Mouse (Mus musculus) limb, embryonic 15.5 days (tissue): ENCODE data around the gene Pigyl. TPM values are rescaled to one million over a fixed set of nuclear protein-coding genes. Genes with fewer than 3 reads are reported as not detected.
A peak's percentile ranks its signal among the peaks of the same experiment; 100 is the strongest.

ENCODE experiments used
- ATAC-seq: fragments of 200-750 bp; cut with Nextera tagmentation; 2 replicates; pipeline ENCODE4 v1.8.0; 2017; ENCODE audit warnings: low read depth, moderate TSS enrichment; ENCODE audit not compliant: insufficient number of reproducible peaks, low FRiP score, low TSS enrichment
- H3K27ac ChIP-seq: fragments of 300-500 bp; sonication (generic); 2 replicates; pipeline ENCODE4 v1.5.1; 2015; ENCODE audit warnings: moderate library complexity, mild to moderate bottlenecking, inconsistent platforms
- H3K27me3 ChIP-seq: fragments of 300-500 bp; sonication (generic); 2 replicates; pipeline ENCODE4 v1.6.1; 2015; ENCODE audit warnings: inconsistent platforms
- H3K36me3 ChIP-seq: fragments of 300-500 bp; sonication (generic); 2 replicates; pipeline ENCODE4 v1.6.1; 2015; ENCODE audit warnings: inconsistent platforms
- H3K4me1 ChIP-seq: fragments of 300-500 bp; sonication (generic); 2 replicates; pipeline ENCODE4 v1.6.1; 2015; ENCODE audit warnings: inconsistent platforms
- H3K4me2 ChIP-seq: fragments of 300-500 bp; sonication (generic); 2 replicates; pipeline ENCODE4 v1.6.1; 2015; ENCODE audit warnings: mild to moderate bottlenecking, inconsistent platforms
- H3K4me3 ChIP-seq: fragments of 300-500 bp; sonication (generic); 2 replicates; pipeline ENCODE4 v1.5.1; 2015; ENCODE audit warnings: mild to moderate bottlenecking, inconsistent platforms
- H3K9ac ChIP-seq: fragments of 300-500 bp; sonication (generic); 2 replicates; pipeline ENCODE4 v1.6.1; 2015; ENCODE audit warnings: inconsistent platforms
- H3K9me3 ChIP-seq: fragments of 300-500 bp; sonication (generic); 2 replicates; pipeline ENCODE4 v1.6.1; 2016; ENCODE audit warnings: inconsistent platforms
- WGBS: fragments of 180-500 bp; shearing (Covaris S2); methylation state at CpG from one replicate; pipeline ENCODE4 v1.1.7; 2015; 5-methylcytosine and 5-hydroxymethylcytosine counted together
- polyA plus RNA-seq: library from polyadenylated mRNA; unstranded; fragments of >200 nt; fragmentation: Nextera tagmentation; extraction: Ambion mirVana; gene quantifications from 2 replicates; pipeline ENCODE4 v1.2.1, GENCODE M21; 2015

Gene Pigyl
- 69.3 and 78.2 TPM in 2 replicates for polyA plus RNA-seq

- peak within 1 kb of the TSS; percentile 74 for H3K4me3 ChIP-seq
- under 1% methylated on average over 65 of the region's 65 CpGs for WGBS
- no peaks in the 10 kb centered on the region for H3K27me3 ChIP-seq
- ATAC-seq = peak; percentile 98
- peak within 1 kb of the TSS; percentile 72 for H3K4me2 ChIP-seq
- H3K9ac ChIP-seq = peak within 1 kb of the TSS; percentile 92
- H3K4me1 ChIP-seq = peaks cover 21% of the 10 kb centered on the region
- H3K27ac ChIP-seq = peak within 1 kb of the TSS; percentile 95
- H3K36me3 ChIP-seq = no peaks in the 10 kb centered on the region; the same call in 1 of the 2 replicates
- no peaks in the 10 kb centered on the region for H3K9me3 ChIP-seq
These were observed at the start of gene Pigyl for GRCm38 (mm10) chr9:22156497-22157245. Gene Pigyl, plus strand, starts transcription at chr9:22156846.

- ATAC-seq = no peak
These were observed 48.5 kb upstream of the Pigyl start for GRCm38 (mm10) chr9:22108194-22108593.

GRCm38 (mm10) chr9:22115635-22116034 lies 41.0 kb upstream of the Pigyl start:
- WGBS = 88% methylated on average over 4 of the region's 4 CpGs
- Histone ChIP-seq H3K27ac (no peak overlapping the region), H3K4me3 (peak overlapping the region; percentile 89), H3K36me3 (peaks cover 36% of the 10 kb centered on the region), H3K27me3 (no peaks in the 10 kb centered on the region), H3K4me1 (peaks cover 15% of the 10 kb centered on the region), H3K4me2 (peak overlapping the region; percentile 68), H3K9ac (no peak overlapping the region), H3K9me3 (no peaks in the 10 kb centered on the region)
- ATAC-seq = no peak

More at GRCm38 (mm10) chr9:22108194-22108593, 48.5 kb upstream of the Pigyl start:
- peaks cover 39% of the 10 kb centered on the region for H3K36me3 ChIP-seq
- no peak overlapping the region for H3K4me2 ChIP-seq
- no peak overlapping the region for H3K4me3 ChIP-seq
- no peak overlapping the region for H3K27ac ChIP-seq
- no peaks in the 10 kb centered on the region for H3K27me3 ChIP-seq
- no peaks in the 10 kb centered on the region for H3K9me3 ChIP-seq
- H3K9ac ChIP-seq = no peak overlapping the region
- 94% methylated on average over 9 of the region's 9 CpGs for WGBS
- H3K4me1 ChIP-seq = no peaks in the 10 kb centered on the region

GRCm38 (mm10) chr9:22116086-22116485 lies 40.6 kb upstream of the Pigyl start:
- H3K9ac ChIP-seq = peak overlapping the region; percentile 88; the same call in 1 of the 2 replicates
- no peaks in the 10 kb centered on the region for H3K9me3 ChIP-seq
- WGBS = 26% methylated on average over 15 of the region's 15 CpGs
- H3K4me2 ChIP-seq = peak overlapping the region; percentile 68
- peaks cover 15% of the 10 kb centered on the region for H3K4me1 ChIP-seq
- ATAC-seq = no peak
- H3K4me3 ChIP-seq = peak overlapping the region; percentile 89
- peaks cover 32% of the 10 kb centered on the region for H3K36me3 ChIP-seq
- no peak overlapping the region for H3K27ac ChIP-seq
- no peaks in the 10 kb centered on the region for H3K27me3 ChIP-seq

GRCm38 (mm10) chr9:22116740-22117426 lies 39.8 kb upstream of the Pigyl start, which contains the start of gene Elof1:
Gene Elof1, minus strand, starts transcription at chr9:22117172.
- under 1% methylated on average over 52 of the region's 52 CpGs for whole genome bisulfite sequencing
- peaks cover 25% of the 10 kb centered on the region for H3K36me3 ChIP-seq
- no peaks in the 10 kb centered on the region for H3K27me3 ChIP-seq
- H3K27ac ChIP-seq = peak within 1 kb of the TSS; percentile 81; the same call in 1 of the 2 replicates
- no peaks in the 10 kb centered on the region for H3K9me3 ChIP-seq
- peak within 1 kb of the TSS; percentile 88 for H3K9ac ChIP-seq
- H3K4me2 ChIP-seq = peak within 1 kb of the TSS; percentile 68
- peaks cover 15% of the 10 kb centered on the region for H3K4me1 ChIP-seq
- peak within 1 kb of the TSS; percentile 89 for H3K4me3 ChIP-seq
- peak; percentile 91 for ATAC-seq

- Histone ChIP-seq H3K9me3 (no peaks in the 10 kb centered on the region), H3K4me3 (peak overlapping the region; percentile 89), H3K27me3 (no peaks in the 10 kb centered on the region), H3K27ac (peak overlapping the region; percentile 81; the same call in 1 of the 2 replicates), H3K4me1 (peaks cover 15% of the 10 kb centered on the region), H3K36me3 (peaks cover 15% of the 10 kb centered on the region), H3K4me2 (peak overlapping the region; percentile 68), H3K9ac (peak overlapping the region; percentile 49; the same call in 1 of the 2 replicates)
- whole genome bisulfite sequencing = 39% methylated on average over 10 of the region's 10 CpGs
- ATAC-seq = no peak
These were observed 38.7 kb upstream of the Pigyl start for GRCm38 (mm10) chr9:22117754-22118456.

- Histone ChIP-seq H3K27ac (no peak overlapping the region), H3K4me1 (peaks cover 15% of the 10 kb centered on the region), H3K9me3 (no peaks in the 10 kb centered on the region), H3K27me3 (no peaks in the 10 kb centered on the region), H3K36me3 (no peaks in the 10 kb centered on the region), H3K9ac (no peak overlapping the region), H3K4me2 (no peak overlapping the region), H3K4me3 (no peak overlapping the region)
- 92% methylated on average over 4 of the region's 4 CpGs for WGBS
- ATAC-seq = no peak
These were observed 37.1 kb upstream of the Pigyl start for GRCm38 (mm10) chr9:22119543-22119942.

- H3K27ac ChIP-seq = no peak overlapping the region
- no peaks in the 10 kb centered on the region for H3K9me3 ChIP-seq
- H3K9ac ChIP-seq = no peak overlapping the region
- H3K4me3 ChIP-seq = no peak overlapping the region
- no peak overlapping the region for H3K4me2 ChIP-seq
- no peaks in the 10 kb centered on the region for H3K36me3 ChIP-seq
- ATAC-seq = no peak
- H3K4me1 ChIP-seq = peaks cover 6% of the 10 kb centered on the region; the same call in 1 of the 2 replicates
- H3K27me3 ChIP-seq = no peaks in the 10 kb centered on the region
These were observed 35.1 kb upstream of the Pigyl start for GRCm38 (mm10) chr9:22121545-22121944.

- Histone ChIP-seq H3K27ac (no peak overlapping the region), H3K4me1 (peaks cover 6% of the 10 kb centered on the region; the same call in 1 of the 2 replicates), H3K9ac (no peak overlapping the region), H3K9me3 (no peaks in the 10 kb centered on the region), H3K4me2 (no peak overlapping the region), H3K36me3 (no peaks in the 10 kb centered on the region), H3K4me3 (no peak overlapping the region), H3K27me3 (no peaks in the 10 kb centered on the region)
- 64% methylated on average over 3 of the region's 3 CpGs for WGBS
- no peak for ATAC-seq
These were observed 34.6 kb upstream of the Pigyl start for GRCm38 (mm10) chr9:22122005-22122404.

GRCm38 (mm10) chr9:22123069-22123609 lies 33.5 kb upstream of the Pigyl start:
- H3K36me3 ChIP-seq = no peaks in the 10 kb centered on the region
- 75% methylated on average over 7 of the region's 7 CpGs for WGBS
- no peak for ATAC-seq

GRCm38 (mm10) chr9:22124169-22124568 lies 32.5 kb upstream of the Pigyl start:
- Histone ChIP-seq H3K9ac (no peak overlapping the region), H3K36me3 (no peaks in the 10 kb centered on the region), H3K4me3 (no peak overlapping the region), H3K27me3 (no peaks in the 10 kb centered on the region), H3K27ac (no peak overlapping the region), H3K4me2 (no peak overlapping the region), H3K9me3 (no peaks in the 10 kb centered on the region), H3K4me1 (no peaks in the 10 kb centered on the region)
- 86% methylated on average over 3 of the region's 3 CpGs for WGBS
- ATAC-seq = no peak

More at GRCm38 (mm10) chr9:22123069-22123609, 33.5 kb upstream of the Pigyl start:
- Histone ChIP-seq H3K4me2 (no peak overlapping the region), H3K9ac (no peak overlapping the region), H3K4me3 (no peak overlapping the region), H3K27ac (no peak overlapping the region), H3K9me3 (no peaks in the 10 kb centered on the region), H3K27me3 (no peaks in the 10 kb centered on the region), H3K4me1 (no peaks in the 10 kb centered on the region)
